Comparison of ENCODE assay signal across 11 mouse cellular contexts in genomic region chr1:53061340-53061739, GRCm38 (mm10). TPM values are rescaled to one million over a fixed set of nuclear protein-coding genes. Genes with fewer than 3 reads are reported as not detected.
DNase-seq lines count a peak whose midpoint lies in the region; ATAC-seq lines count a peak whose summit lies in the region.
"Had no signal": no experiment of that assay in that cellular context is flagged by ENCODE, and none has a peak within 500 bp of the region (broad histone marks: within the 10 kb centered on the region; RNA-seq: fewer than 3 reads in every experiment).

Gene Mstn, plus strand, starts transcription at chr1:53061640.

- H3K27ac ChIP-seq in heart, embryonic 16.5 days (ENCODE audit: low read length) = no peak within 1 kb of the TSS
- H3K27ac ChIP-seq in embryonic facial prominence, embryonic 11.5 days (replicated peaks; ENCODE audit: low read depth, low read length) = no peak within 1 kb of the TSS
- H3K27ac ChIP-seq in midbrain, embryonic 13.5 days = no peak within 1 kb of the TSS; the same call in 1 of the 2 replicates
- H3K27ac ChIP-seq: liver, embryonic 14.5 days; midbrain, embryonic 12.5 days had no signal

- peaks cover 4% of the 10 kb centered on the region; the same call in 1 of the 2 replicates for H3K4me1 ChIP-seq in heart, embryonic 16.5 days (ENCODE audit: control insufficient read depth, insufficient read depth, low read length)
- H3K4me1 ChIP-seq in embryonic facial prominence, embryonic 11.5 days (ENCODE audit: control insufficient read depth, insufficient read depth, low read length) = no peaks in the 10 kb centered on the region
- peaks cover 18% of the 10 kb centered on the region for H3K4me1 ChIP-seq in midbrain, embryonic 13.5 days (replicated peaks)

- ATAC-seq in heart, embryonic 16.5 days (replicated peaks; ENCODE audit: extremely low read depth, insufficient read depth, low FRiP score) = no peak
- no peak for ATAC-seq in embryonic facial prominence, embryonic 11.5 days (replicated peaks; ENCODE audit: insufficient number of reproducible peaks, low FRiP score, low TSS enrichment, low read depth)
- ATAC-seq in midbrain, embryonic 13.5 days = no peak
- ATAC-seq in CD4-positive, CD25-positive, alpha-beta regulatory T cell, adult 4 months = no peak

- H3K9ac ChIP-seq in heart, embryonic 16.5 days (ENCODE audit: low read length) = peak within 1 kb of the TSS; percentile 26; the same call in 1 of the 2 replicates
- no peak within 1 kb of the TSS for H3K9ac ChIP-seq in embryonic facial prominence, embryonic 11.5 days (replicated peaks; ENCODE audit: low read length)
- 0 out of 2 replicates have a peak within 1 kb of the TSS, but pooled peaks have one; percentile 28 for H3K9ac ChIP-seq in midbrain, embryonic 13.5 days (replicated peaks)
- H3K9ac ChIP-seq: liver, embryonic 14.5 days; midbrain, embryonic 12.5 days had no signal

- DNase-seq in heart, adult 9 months (ENCODE audit: low spot score in 2 of 2) = no peak
- DNase-seq in embryonic facial prominence, embryonic 11.5 days (ENCODE audit: low spot score) = peak; percentile 19
- no peak for DNase-seq in gastrocnemius, adult 8-10 months (ENCODE audit: low spot score in 2 of 2)
- DNase-seq in natural killer cell, adult 2 months (ENCODE audit: low spot score in 2 of 2) = no peak
- DNase-seq in thymus, postnatal 4 days = no peak
- DNase-seq: cerebellum, postnatal 14 days had no signal

- H3K36me3 ChIP-seq in heart, embryonic 16.5 days (ENCODE audit: control insufficient read depth, insufficient read depth) = no peaks in the 10 kb centered on the region
- H3K36me3 ChIP-seq in embryonic facial prominence, embryonic 11.5 days (replicated peaks; ENCODE audit: control insufficient read depth, insufficient read depth, low read depth, low read length) = no peaks in the 10 kb centered on the region
- no peaks in the 10 kb centered on the region for H3K36me3 ChIP-seq in midbrain, embryonic 13.5 days
- H3K36me3 ChIP-seq: midbrain, embryonic 12.5 days had no signal

- H3K9me3 ChIP-seq in heart, embryonic 16.5 days (replicated peaks; ENCODE audit: control insufficient read depth, low read length) = 0 out of 2 replicates have a peak, but pooled peaks cover 2% of the 10 kb centered on the region
- no peaks in the 10 kb centered on the region for H3K9me3 ChIP-seq in embryonic facial prominence, embryonic 11.5 days (replicated peaks; ENCODE audit: control insufficient read depth, low read length)
- no peaks in the 10 kb centered on the region for H3K9me3 ChIP-seq in midbrain, embryonic 13.5 days
- H3K9me3 ChIP-seq: midbrain, embryonic 12.5 days had no signal

- peak within 1 kb of the TSS; percentile 28 for H3K4me2 ChIP-seq in heart, embryonic 16.5 days (ENCODE audit: low read depth, low read length)
- no peak within 1 kb of the TSS for H3K4me2 ChIP-seq in embryonic facial prominence, embryonic 11.5 days (ENCODE audit: low read depth, low read length)
- peak within 1 kb of the TSS; percentile 5; the same call in 1 of the 2 replicates for H3K4me2 ChIP-seq in midbrain, embryonic 13.5 days (replicated peaks)
- H3K4me2 ChIP-seq: midbrain, embryonic 12.5 days had no signal

- WGBS in heart, embryonic 16.5 days = 54% methylated on average over 6 of the region's 6 CpGs
- WGBS in embryonic facial prominence, embryonic 11.5 days = 48% methylated on average over 6 of the region's 6 CpGs
- 62% methylated on average over 6 of the region's 6 CpGs for WGBS in midbrain, embryonic 13.5 days

- H3K27me3 ChIP-seq in heart, embryonic 16.5 days (ENCODE audit: control insufficient read depth, insufficient read depth, low read length) = no peaks in the 10 kb centered on the region
- H3K27me3 ChIP-seq in embryonic facial prominence, embryonic 11.5 days (ENCODE audit: control insufficient read depth, insufficient read depth, low read length) = no peaks in the 10 kb centered on the region
- no peaks in the 10 kb centered on the region for H3K27me3 ChIP-seq in midbrain, embryonic 13.5 days
- H3K27me3 ChIP-seq: midbrain, embryonic 12.5 days had no signal

- H3K4me3 ChIP-seq in heart, embryonic 16.5 days (ENCODE audit: low read length) = no peak within 1 kb of the TSS
- H3K4me3 ChIP-seq in embryonic facial prominence, embryonic 11.5 days (ENCODE audit: low read depth, low read length) = no peak within 1 kb of the TSS
- H3K4me3 ChIP-seq in midbrain, embryonic 13.5 days (replicated peaks) = no peak within 1 kb of the TSS
- H3K4me3 ChIP-seq: midbrain, embryonic 12.5 days had no signal

RNA-seq across cellular contexts. Expression of gene Mstn, which starts in this region (rescaled TPM):
- polyA plus RNA-seq in heart, embryonic 16.5 days (2015; fragmentation: Nextera tagmentation; extraction: Ambion mirVana) = 1.4 and 1.5 TPM in 2 replicates
- 2.6 and 4.3 TPM in 2 replicates for polyA plus RNA-seq in embryonic facial prominence, embryonic 11.5 days (2014; fragmentation: Nextera tagmentation; extraction: Ambion mirVana)
- total RNA-seq in gastrocnemius, adult 8-10 months (2022) = 10 to 100 TPM; 61.3 to 79.1 (median 64.6) TPM
- polyA plus RNA-seq in midbrain, embryonic 13.5 days (2015; fragmentation: Nextera tagmentation; extraction: Ambion mirVana) = 0.24 and 0.31 TPM in 2 replicates
- under 1 TPM in 1 of 2 experiments, not detected in 1; 0.23 TPM for polyA plus RNA-seq in CD4-positive, CD25-positive, alpha-beta regulatory T cell, adult 4 months (2017; shearing (Covaris generic))
